Mouse (Mus musculus) testis, adult 2 months (tissue): ENCODE measurements around the gene Cd2ap.

ENCODE experiments used
- CTCF ChIP-seq: fragments of 200-500 bp; IDR thresholded peaks from 2 replicates; pipeline ENCODE4 v1.5.1; 2012; ENCODE audit warnings: low read depth, mild to moderate bottlenecking, inconsistent platforms, low read length, moderate library complexity; ENCODE audit not compliant: control insufficient read depth, insufficient read depth, insufficient replicate concordance
- POLR2A ChIP-seq: fragments of 200-500 bp; IDR thresholded peaks from 2 replicates; pipeline ENCODE4 v1.6.1; 2012; ENCODE audit warnings: low read depth, mild to moderate bottlenecking, inconsistent platforms, low read length, moderate library complexity; ENCODE audit not compliant: control insufficient read depth

- TF ChIP-seq POLR2A: no peak
- no peak for TF ChIP-seq CTCF
Measured at GRCm38 (mm10) chr17:42905919-42906318, 29.5 kb upstream of the Cd2ap start.
